Comparison of ENCODE assay signal across 8 mouse cellular contexts in the genomic region with DNA sequence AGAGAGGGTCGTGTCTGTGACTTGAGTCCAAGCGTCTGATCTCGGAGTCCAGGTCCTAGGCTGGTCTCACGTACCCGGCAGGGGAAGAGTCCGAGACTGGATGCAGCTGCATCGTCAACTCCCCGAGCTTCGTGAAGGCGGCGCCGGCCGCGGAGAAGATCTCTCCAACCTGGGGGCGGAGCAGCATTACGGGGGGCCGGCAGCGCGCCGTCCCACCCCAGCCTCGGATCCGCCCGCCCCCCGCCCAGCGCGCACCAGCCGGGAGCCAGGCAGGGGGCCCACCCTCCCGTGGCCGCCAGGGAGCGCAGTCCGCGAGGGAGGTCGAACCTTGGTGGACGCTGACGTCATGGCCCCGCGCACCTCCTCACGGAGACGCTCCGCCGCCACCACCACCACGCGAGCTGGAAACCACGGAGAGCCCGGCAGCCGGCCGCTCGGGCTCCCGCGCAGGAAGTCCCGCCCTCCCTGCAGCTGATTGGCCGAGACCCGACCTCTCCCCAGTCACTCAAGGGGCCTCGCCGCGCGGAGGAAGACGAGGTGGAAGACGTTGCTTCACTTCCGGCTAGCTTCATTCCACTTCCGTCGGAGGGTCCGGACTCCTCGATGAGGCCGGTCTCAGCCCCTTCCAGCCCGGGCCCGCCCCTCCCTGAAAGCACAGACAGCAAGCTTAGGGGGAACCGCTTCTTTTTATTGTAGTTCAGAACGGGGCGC. TPM values are rescaled to one million over a fixed set of nuclear protein-coding genes. Genes with fewer than 3 reads are reported as not detected.
DNase-seq lines count a peak whose midpoint lies in the region; ATAC-seq and TF ChIP-seq lines count a peak whose summit lies in the region.

0610010K14Rik (minus strand) TSS at position 458 of the 711 bp plus-strand sequence.

- peaks cover 71% of the 10 kb centered on the region for H3K4me1 ChIP-seq in G1E (ENCODE audit: insufficient read depth, low read depth, low read length)
- H3K4me1 ChIP-seq in forebrain, postnatal 0 days (ENCODE audit: insufficient read depth): peaks cover 22% of the 10 kb centered on the region; the same call in 1 of the 2 replicates
- H3K4me1 ChIP-seq in lung, embryonic 16.5 days (replicated peaks; ENCODE audit: control insufficient read depth, insufficient read depth, low read length): peaks cover 27% of the 10 kb centered on the region

- H3K4me3 ChIP-seq in G1E (ENCODE audit: low read depth, low read length): peak within 1 kb of the TSS; percentile 90
- H3K4me3 ChIP-seq in forebrain, postnatal 0 days (ENCODE audit: low read depth, low read length): peak within 1 kb of the TSS; percentile 98
- peak within 1 kb of the TSS; percentile 100 for H3K4me3 ChIP-seq in lung, embryonic 16.5 days (ENCODE audit: low read length)

- peak within 1 kb of the TSS; percentile 97 for H3K4me2 ChIP-seq in forebrain, postnatal 0 days (ENCODE audit: low read depth)
- peak within 1 kb of the TSS; percentile 91 for H3K4me2 ChIP-seq in lung, embryonic 16.5 days (ENCODE audit: low read depth, low read length)

- H3K36me3 ChIP-seq in G1E (replicated peaks): peaks cover 34% of the 10 kb centered on the region
- H3K36me3 ChIP-seq in forebrain, postnatal 0 days (ENCODE audit: insufficient read depth): peaks cover 18% of the 10 kb centered on the region
- H3K36me3 ChIP-seq in lung, embryonic 16.5 days (ENCODE audit: control insufficient read depth, insufficient read depth, low read length): peaks cover 11% of the 10 kb centered on the region

- peak; percentile 99 for DNase-seq in G1E (ENCODE audit: low spot score)
- peak; percentile 99 for DNase-seq in cerebellum, adult 18-20 months
- DNase-seq in forebrain, postnatal 0 days: peak; percentile 97
- DNase-seq in heart, postnatal 4 days: peak; percentile 99
- DNase-seq in layer of hippocampus, adult 9-10 months (ENCODE audit: low spot score): peak; percentile 80
- peak; percentile 98 for DNase-seq in ovary, postnatal 10 days (ENCODE audit: low spot score)
- peak; percentile 96 to 97 for DNase-seq in thymus, postnatal 10 days (ENCODE audit: low spot score in 2 of 2)

- H3K27ac ChIP-seq in forebrain, postnatal 0 days (ENCODE audit: low read depth, low read length): peak within 1 kb of the TSS; percentile 96
- peak within 1 kb of the TSS; percentile 83 for H3K27ac ChIP-seq in lung, embryonic 16.5 days (ENCODE audit: low read length)

- H3K27me3 ChIP-seq in G1E (ENCODE audit: insufficient read depth, low read length): peaks cover 3% of the 10 kb centered on the region; the same call in 1 of the 2 replicates
- no peaks in the 10 kb centered on the region for H3K27me3 ChIP-seq in forebrain, postnatal 0 days (ENCODE audit: insufficient read depth, low read length)
- H3K27me3 ChIP-seq in lung, embryonic 16.5 days (ENCODE audit: control insufficient read depth, insufficient read depth, low read depth, low read length): no peaks in the 10 kb centered on the region

- H3K9me3 ChIP-seq in G1E (replicated peaks): no peaks in the 10 kb centered on the region
- no peaks in the 10 kb centered on the region for H3K9me3 ChIP-seq in forebrain, postnatal 0 days (ENCODE audit: low read length)
- H3K9me3 ChIP-seq in lung, embryonic 16.5 days (ENCODE audit: control insufficient read depth, low read length): no peaks in the 10 kb centered on the region

- WGBS in forebrain, postnatal 0 days: under 1% methylated on average over 64 of the region's 70 CpGs
- 0% methylated on average over 66 of the region's 70 CpGs for WGBS in lung, embryonic 16.5 days

- TF ChIP-seq CTCF in G1E (IDR thresholded peaks at IDR 0.05; ENCODE audit: low read depth, low read length): no peak
- TF ChIP-seq CTCF in forebrain, postnatal 0 days (IDR thresholded peaks at IDR 0.05; ENCODE audit: low read depth): peak; percentile 67

- H3K9ac ChIP-seq in forebrain, postnatal 0 days: peak within 1 kb of the TSS; percentile 92
- H3K9ac ChIP-seq in lung, embryonic 16.5 days (ENCODE audit: low read length): peak within 1 kb of the TSS; percentile 98

- peak; percentile 82 for ATAC-seq in G1E (ENCODE audit: extremely low read depth, insufficient number of reproducible peaks, low FRiP score, poor library complexity, severe bottlenecking)
- peak; percentile 95 for ATAC-seq in forebrain, postnatal 0 days
- ATAC-seq in lung, embryonic 16.5 days (ENCODE audit: low read depth): peak; percentile 93

RNA-seq across cellular contexts. Expression of gene 0610010K14Rik, which starts in this region (rescaled TPM):
- total RNA-seq in G1E (2014; fragmentation: Nextera tagmentation): 64.9 and 75.9 TPM in 2 replicates
- 18.5 and 20.2 TPM in 2 replicates for total RNA-seq in G1E (2017)
- polyA plus RNA-seq in G1E (2012): 83.3 and 100 TPM in 2 replicates
- total RNA-seq in forebrain, postnatal 0 days (2014; rRNA removed): 48.7 and 54.1 TPM in 2 replicates
- 161 and 207 TPM in 2 replicates for polyA plus RNA-seq in forebrain, postnatal 0 days (2015; fragmentation: Nextera tagmentation; extraction: Ambion mirVana)
- total RNA-seq in heart, postnatal 4 days (2021): 10 to 100 TPM; 72.3 to 79.4 TPM
- 163 and 167 TPM in 2 replicates for polyA plus RNA-seq in lung, embryonic 16.5 days (2015; fragmentation: Nextera tagmentation; extraction: Ambion mirVana)

Comparison
In these comparisons a context has a peak if more than half of its experiments do, and no peak if none do; other contexts are left out.
1. Peak in every context shown above with its lines: DNase-seq, ATAC-seq, H3K4me3 ChIP-seq and H3K27ac ChIP-seq.